Mouse (Mus musculus) liver, adult 2 months (tissue): Measurements from ENCODE around the gene Tcp10c.
"Not testable (repeated sequence)": the region's sequence is repeated elsewhere in the genome, so short reads cannot be mapped to it uniquely, and the experiment has no call there.

Experiments used
- CTCF ChIP-seq: fragments of 200-500 bp; IDR thresholded peaks from 2 replicates; pipeline ENCODE4 v1.5.1; 2011; ENCODE audit warnings: low read depth, low read length, control low read depth
- POLR2A ChIP-seq: fragments of 200-500 bp; IDR thresholded peaks from 2 replicates; pipeline ENCODE4 v1.6.1; 2011; ENCODE audit warnings: low read length, control low read depth; ENCODE audit not compliant: insufficient read depth; ENCODE audit errors: extremely low read depth

DNA sequence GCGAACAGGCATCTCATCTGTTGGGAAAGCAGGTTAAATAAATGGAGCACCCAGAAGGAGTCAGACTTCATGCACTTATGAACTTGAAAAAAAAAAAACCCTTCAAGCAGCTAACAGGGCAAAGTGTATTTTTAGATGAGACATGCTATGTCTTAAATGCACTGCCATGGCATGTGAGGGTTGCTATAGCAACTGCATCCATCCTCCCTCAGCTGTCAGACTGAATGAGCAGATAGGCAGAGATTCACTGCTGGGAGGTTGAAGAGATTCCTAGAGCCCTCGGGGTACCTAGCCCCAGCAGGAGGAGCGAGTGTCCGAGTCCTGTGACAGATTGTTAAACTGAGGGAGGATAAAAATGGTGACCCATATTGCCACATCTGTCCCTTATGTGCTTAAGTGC, 36.6 kb downstream of the Tcp10c start:
- not testable (repeated sequence) for TF ChIP-seq POLR2A, CTCF
